ENCODE assay signal across 10 mouse cellular contexts in the genomic region with DNA sequence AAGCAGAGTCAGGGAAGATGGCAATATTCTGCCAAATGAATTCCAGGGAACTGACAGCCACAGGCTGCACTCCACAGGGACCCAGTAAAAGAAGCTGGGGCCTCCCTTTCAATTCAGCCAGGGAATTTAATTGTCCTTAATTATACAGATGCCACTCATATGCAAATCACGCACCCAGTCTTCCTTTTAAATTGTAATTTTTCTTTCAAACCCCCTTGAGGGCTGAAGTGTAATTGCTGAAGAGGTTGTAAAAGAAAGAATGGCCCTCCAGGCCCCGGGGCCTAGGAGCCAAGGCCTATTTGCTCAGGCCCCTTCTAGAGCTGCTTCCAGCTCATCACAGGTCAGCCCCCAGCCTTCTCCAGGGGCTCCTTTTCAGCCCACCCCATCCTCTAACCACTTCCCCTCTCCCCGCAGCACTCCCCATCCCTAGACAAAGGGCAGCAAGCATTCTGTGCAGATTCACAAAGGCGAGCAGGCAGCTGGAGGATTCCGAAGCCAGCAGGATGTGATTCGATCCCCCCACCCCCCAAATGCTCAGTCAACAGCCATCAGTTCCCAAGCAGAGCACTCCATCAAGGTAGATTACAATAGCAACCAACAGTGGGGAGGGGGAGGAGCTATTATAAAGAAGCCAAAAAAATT. TPM values are rescaled to one million over a fixed set of nuclear protein-coding genes. Genes with fewer than 3 reads are reported as not detected.
DNase-seq lines count a peak whose midpoint lies in the region; ATAC-seq and TF ChIP-seq lines count a peak whose summit lies in the region.
"Had no signal": no experiment of that assay in that cellular context is flagged by ENCODE, and none has a peak within 500 bp of the region (broad histone marks: within the 10 kb centered on the region; RNA-seq: fewer than 3 reads in every experiment).

No protein-coding gene starts in this region.

- H3K27ac ChIP-seq in intestine, embryonic 15.5 days: 0 out of 2 replicates have a peak overlapping the region, but pooled peaks have one; percentile 9
- H3K27ac ChIP-seq in intestine, postnatal 0 days (ENCODE audit: low read depth, low read length): no peak overlapping the region
- peak overlapping the region; percentile 94 for H3K27ac ChIP-seq in forebrain, embryonic 12.5 days
- H3K27ac ChIP-seq in midbrain, embryonic 11.5 days (ENCODE audit: low read depth, low read length): peak overlapping the region; percentile 90

- no peak overlapping the region for H3K4me2 ChIP-seq in intestine, embryonic 15.5 days (replicated peaks)
- no peak overlapping the region for H3K4me2 ChIP-seq in intestine, postnatal 0 days (replicated peaks; ENCODE audit: low read depth)
- peak overlapping the region; percentile 40 for H3K4me2 ChIP-seq in forebrain, embryonic 12.5 days
- H3K4me2 ChIP-seq in midbrain, embryonic 11.5 days: peak overlapping the region; percentile 10; the same call in 1 of the 2 replicates

- H3K4me3 ChIP-seq in intestine, embryonic 15.5 days (replicated peaks): no peak overlapping the region
- H3K4me3 ChIP-seq in intestine, postnatal 0 days (ENCODE audit: low read depth, low read length): no peak overlapping the region
- no peak overlapping the region for H3K4me3 ChIP-seq in forebrain, embryonic 12.5 days (replicated peaks)
- no peak overlapping the region for H3K4me3 ChIP-seq in midbrain, embryonic 11.5 days (ENCODE audit: low read depth, low read length)

- no peaks in the 10 kb centered on the region for H3K9me3 ChIP-seq in intestine, embryonic 15.5 days
- H3K9me3 ChIP-seq in intestine, postnatal 0 days (ENCODE audit: control insufficient read depth): no peaks in the 10 kb centered on the region
- H3K9me3 ChIP-seq in forebrain, embryonic 12.5 days: no peaks in the 10 kb centered on the region
- H3K9me3 ChIP-seq in midbrain, embryonic 11.5 days (ENCODE audit: control insufficient read depth, low read length): no peaks in the 10 kb centered on the region

- ATAC-seq in intestine, embryonic 15.5 days: 0 out of 2 replicates have a peak, but pooled peaks have one; percentile 32
- no peak for ATAC-seq in intestine, postnatal 0 days
- ATAC-seq in forebrain, embryonic 12.5 days (ENCODE audit: low FRiP score): peak; percentile 94
- ATAC-seq in midbrain, embryonic 11.5 days (ENCODE audit: low FRiP score): peak; percentile 97
- no peak for ATAC-seq in activated CD4-positive, CD25-positive, alpha-beta regulatory T cell, adult 4 months

- no peaks in the 10 kb centered on the region for H3K36me3 ChIP-seq in intestine, embryonic 15.5 days
- H3K36me3 ChIP-seq in intestine, postnatal 0 days (ENCODE audit: control insufficient read depth, insufficient read depth): no peaks in the 10 kb centered on the region
- H3K36me3 ChIP-seq in forebrain, embryonic 12.5 days (replicated peaks): no peaks in the 10 kb centered on the region
- no peaks in the 10 kb centered on the region for H3K36me3 ChIP-seq in midbrain, embryonic 11.5 days (ENCODE audit: control insufficient read depth, insufficient read depth, low read length)

- H3K4me1 ChIP-seq in intestine, embryonic 15.5 days (replicated peaks): peaks cover 18% of the 10 kb centered on the region
- no peaks in the 10 kb centered on the region for H3K4me1 ChIP-seq in intestine, postnatal 0 days (replicated peaks; ENCODE audit: control insufficient read depth, insufficient read depth, low read length)
- peaks cover 93% of the 10 kb centered on the region for H3K4me1 ChIP-seq in forebrain, embryonic 12.5 days
- H3K4me1 ChIP-seq in midbrain, embryonic 11.5 days (ENCODE audit: control insufficient read depth, insufficient read depth, low read length): peaks cover 65% of the 10 kb centered on the region

- TF ChIP-seq CTCF in intestine, postnatal 0 days (IDR thresholded peaks at IDR 0.05; ENCODE audit: low read depth): no peak

- peak; percentile 78 for DNase-seq in Muller cell, postnatal 12 days (ENCODE audit: inconsistent ontology term)
- DNase-seq in midbrain, embryonic 11.5 days (ENCODE audit: low spot score, missing footprints): peak; percentile 94
- DNase-seq in adipocyte (ENCODE audit: low spot score): no peak
- DNase-seq in ovary, adult 18-20 months (ENCODE audit: low spot score): no peak
- DNase-seq: cerebellum, adult 8-10 months; heart, adult 18-20 months had no signal

- H3K27me3 ChIP-seq in intestine, embryonic 15.5 days (replicated peaks): no peaks in the 10 kb centered on the region
- no peaks in the 10 kb centered on the region for H3K27me3 ChIP-seq in intestine, postnatal 0 days (replicated peaks; ENCODE audit: control insufficient read depth, insufficient read depth, low read length)
- H3K27me3 ChIP-seq in forebrain, embryonic 12.5 days: no peaks in the 10 kb centered on the region
- H3K27me3 ChIP-seq in midbrain, embryonic 11.5 days (ENCODE audit: control insufficient read depth, insufficient read depth, low read length): no peaks in the 10 kb centered on the region

- WGBS in intestine, embryonic 15.5 days: 35% methylated on average over 6 of the region's 6 CpGs
- WGBS in intestine, postnatal 0 days: 51% methylated on average over 6 of the region's 6 CpGs
- under 1% methylated on average over 6 of the region's 6 CpGs for WGBS in forebrain, embryonic 12.5 days
- WGBS in midbrain, embryonic 11.5 days: 5% methylated on average over 6 of the region's 6 CpGs

- no peak overlapping the region for H3K9ac ChIP-seq in intestine, embryonic 15.5 days
- no peak overlapping the region for H3K9ac ChIP-seq in intestine, postnatal 0 days (ENCODE audit: low read depth, low read length)
- no peak overlapping the region for H3K9ac ChIP-seq in forebrain, embryonic 12.5 days
- H3K9ac ChIP-seq in midbrain, embryonic 11.5 days (ENCODE audit: low read length): peak overlapping the region; percentile 35; the same call in 1 of the 2 replicates

RNA-seq across cellular contexts. Expression of a gene that starts 59.6 kb away (rescaled TPM):
- 26.1 and 32.0 TPM in 2 replicates for polyA plus RNA-seq in intestine, embryonic 15.5 days (2015; fragmentation: Nextera tagmentation; extraction: Ambion mirVana)
- 7.5 and 9.6 TPM in 2 replicates for polyA plus RNA-seq in intestine, postnatal 0 days (2015; fragmentation: Nextera tagmentation; extraction: Ambion mirVana)
- 116 and 130 TPM in 2 replicates for polyA plus RNA-seq in forebrain, embryonic 12.5 days (2016; fragmentation: Nextera tagmentation; extraction: Ambion mirVana)
- polyA plus RNA-seq in midbrain, embryonic 11.5 days (2014; fragmentation: Nextera tagmentation; extraction: Ambion mirVana): 67.1 and 76.3 TPM in 2 replicates
- 10 to 100 TPM; 28.5 to 36.1 TPM for polyA plus RNA-seq in activated CD4-positive, CD25-positive, alpha-beta regulatory T cell, adult 4 months (2017; shearing (Covaris generic))

Comparison
In these comparisons a context has a peak if more than half of its experiments do, and no peak if none do; other contexts are left out.
1. ATAC-seq: peak in intestine, embryonic 15.5 days (single experiment), forebrain, embryonic 12.5 days (single experiment) and midbrain, embryonic 11.5 days (single experiment); none in intestine, postnatal 0 days (single experiment) and activated CD4-positive, CD25-positive, alpha-beta regulatory T cell, adult 4 months (single experiment).
2. H3K4me2 ChIP-seq: peak in forebrain, embryonic 12.5 days (single experiment) and midbrain, embryonic 11.5 days (single experiment); none in intestine, embryonic 15.5 days (single experiment) and intestine, postnatal 0 days (single experiment).
3. DNase-seq: peak in Muller cell, postnatal 12 days (single experiment) and midbrain, embryonic 11.5 days (single experiment); none in adipocyte (single experiment) and ovary, adult 18-20 months (single experiment).